Mouse (Mus musculus) cerebellum, postnatal 10 days (tissue): ENCODE data around the gene Socs2.
"Not testable (repeated sequence)": the region's sequence is repeated elsewhere in the genome, so short reads cannot be mapped to it uniquely, and the experiment has no call there.

Source experiments
- DNase-seq, 2 experiments: peaks; one replicate each; pipeline ENCODE4 v3.0.0; 2021; ENCODE audit warnings: mixed read lengths in 2 of 2

Socs2 gene

DNA sequence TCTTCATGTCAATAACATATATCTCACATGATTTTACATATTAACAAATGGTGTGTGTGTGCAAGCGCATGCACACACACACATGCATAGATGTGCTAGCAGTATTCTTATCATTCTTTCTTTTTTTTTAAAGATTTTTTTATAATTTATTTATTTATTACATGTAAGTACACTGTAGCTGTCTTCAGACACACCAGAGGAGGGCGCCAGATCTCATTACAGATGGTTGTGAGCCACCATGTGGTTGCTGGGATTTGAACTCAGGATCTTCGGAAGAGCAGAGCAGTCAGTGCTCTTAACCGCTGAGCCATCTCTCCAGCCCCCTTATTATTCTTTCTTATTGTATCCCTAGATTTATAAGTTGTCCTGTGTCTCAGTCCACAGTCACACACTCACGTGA is 27.2 kb downstream of the Socs2 start:
- DNase-seq: not testable (repeated sequence)

DNA sequence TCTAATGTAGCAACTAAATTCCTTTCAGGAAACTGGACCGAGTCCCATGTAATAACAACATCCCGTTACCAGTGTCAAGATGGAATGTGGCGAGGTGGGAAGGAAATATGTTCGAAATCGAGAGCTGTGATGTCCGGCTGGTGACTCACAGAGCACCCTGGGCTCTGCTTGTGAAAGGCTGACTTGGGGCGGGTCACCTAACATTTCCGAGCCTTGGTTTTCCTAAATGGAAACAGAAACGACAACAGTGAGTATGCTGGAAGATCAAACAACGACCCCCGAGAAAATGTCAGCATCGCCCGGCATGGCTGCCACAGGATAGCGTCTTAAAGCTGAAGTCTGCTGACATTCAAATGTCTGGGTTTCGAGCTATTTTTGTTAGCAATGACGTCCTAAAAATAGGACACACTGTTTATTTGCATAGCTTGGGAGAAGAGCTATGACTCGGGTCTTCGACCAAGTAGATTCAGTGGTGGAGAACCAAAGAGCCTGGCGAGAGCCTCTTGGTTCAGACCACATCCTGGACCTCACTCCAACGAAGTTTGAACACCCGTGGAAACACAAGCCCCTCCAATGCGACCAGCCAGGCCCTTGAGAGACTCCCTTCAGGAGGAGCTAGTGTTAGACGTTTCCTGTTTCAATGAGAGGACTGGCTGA is 28.0 kb downstream of the Socs2 start:
- no peak for DNase-seq

DNA sequence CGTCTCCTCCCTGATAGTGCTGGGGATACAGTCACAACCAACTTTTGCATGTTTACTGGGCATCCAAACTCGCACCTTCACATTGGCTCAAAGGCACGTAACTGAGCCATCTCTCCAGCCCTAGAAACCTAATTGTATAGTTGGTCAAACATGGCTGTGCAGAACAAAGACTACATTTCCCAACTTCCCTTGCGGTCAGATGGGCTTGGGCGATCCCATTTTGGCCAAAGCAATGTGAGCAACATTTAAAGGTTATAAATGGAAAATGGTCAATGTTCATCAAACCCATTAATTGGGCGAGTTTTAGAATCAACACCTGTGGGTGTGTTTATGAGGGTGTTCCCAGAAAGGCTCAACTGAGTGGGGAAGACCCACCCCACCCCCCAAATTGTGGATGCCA is 30.5 kb downstream of the Socs2 start:
- no peak for DNase-seq

DNA sequence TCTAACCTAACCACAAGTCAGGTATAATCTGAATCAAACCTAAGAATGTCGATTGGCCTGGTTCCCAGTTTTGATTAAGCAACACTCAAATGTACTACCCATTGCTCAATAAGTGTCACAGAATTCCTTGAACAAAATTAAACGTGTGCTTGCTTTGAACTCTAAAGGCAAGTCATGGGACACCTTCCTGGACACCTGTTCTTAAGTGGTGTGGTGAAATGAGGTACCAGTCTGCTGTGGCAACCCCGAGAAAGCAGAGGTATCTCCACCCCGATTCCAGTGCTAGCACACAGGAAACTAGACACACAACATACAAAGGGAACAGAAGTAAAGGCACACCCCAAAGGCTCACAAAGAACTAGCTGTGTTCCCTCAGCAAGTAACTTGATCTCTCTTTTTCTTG is 31.2 kb downstream of the Socs2 start:
- DNase-seq: no peak

DNA sequence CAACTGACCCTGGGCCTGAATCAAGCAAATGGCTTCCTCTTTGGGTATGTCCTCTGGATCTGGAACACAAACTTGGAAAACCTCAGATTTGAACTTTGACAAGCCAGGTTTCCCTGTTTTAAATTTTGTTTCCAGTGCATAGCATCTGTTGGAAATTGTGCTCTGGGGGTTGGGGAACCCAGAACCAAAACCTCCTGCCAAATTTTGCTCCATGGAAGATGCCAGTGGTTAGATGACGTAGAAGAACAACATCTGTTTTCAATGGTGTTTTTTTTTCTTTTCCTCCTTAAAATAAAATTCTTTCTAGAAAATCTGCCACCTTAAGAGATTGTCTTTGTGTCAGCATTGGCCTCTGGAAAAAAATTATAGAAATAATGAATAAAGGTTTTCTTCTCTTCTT is 31.9 kb downstream of the Socs2 start:
- no peak for DNase-seq

DNA sequence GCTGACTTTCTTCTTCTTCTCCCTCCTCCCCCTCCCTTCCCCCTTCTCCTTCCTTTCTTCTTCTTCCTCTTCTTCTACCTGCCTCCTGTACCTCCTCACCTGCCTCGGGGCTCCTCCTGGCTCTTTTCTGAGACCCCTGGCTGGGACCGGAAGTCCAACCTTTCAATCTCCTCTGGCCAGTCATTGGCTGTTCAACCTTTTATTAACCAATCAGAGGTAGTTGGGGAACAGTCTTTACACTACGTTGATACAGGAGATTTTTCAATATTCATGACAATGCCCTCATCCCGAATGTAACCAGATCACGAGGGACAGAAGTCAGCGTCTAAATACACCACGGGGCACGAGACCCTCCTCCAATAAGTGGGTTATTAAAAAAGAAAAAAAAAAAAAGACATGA is 32.5 kb downstream of the Socs2 start:
- no peak for DNase-seq

DNA sequence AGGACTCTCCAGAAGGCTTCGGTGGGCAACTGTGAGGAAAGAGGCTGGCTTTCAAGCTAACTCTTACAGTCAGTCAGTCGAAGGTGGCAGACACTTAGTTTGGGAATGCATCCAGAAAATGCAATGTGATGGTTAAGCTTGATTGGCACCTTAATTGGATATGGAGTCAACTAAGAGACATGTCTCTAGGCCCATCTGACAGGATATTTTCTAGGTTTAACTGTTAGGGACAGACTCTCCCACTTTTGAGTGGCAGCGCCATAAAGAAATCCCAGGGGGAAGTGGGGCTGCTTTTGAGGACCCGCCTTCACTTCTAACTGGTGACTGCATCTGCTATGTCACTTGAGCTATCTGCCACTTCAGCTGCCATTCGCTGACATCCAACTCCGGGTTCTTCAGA is 43.6 kb downstream of the Socs2 start:
- DNase-seq: no peak

DNA sequence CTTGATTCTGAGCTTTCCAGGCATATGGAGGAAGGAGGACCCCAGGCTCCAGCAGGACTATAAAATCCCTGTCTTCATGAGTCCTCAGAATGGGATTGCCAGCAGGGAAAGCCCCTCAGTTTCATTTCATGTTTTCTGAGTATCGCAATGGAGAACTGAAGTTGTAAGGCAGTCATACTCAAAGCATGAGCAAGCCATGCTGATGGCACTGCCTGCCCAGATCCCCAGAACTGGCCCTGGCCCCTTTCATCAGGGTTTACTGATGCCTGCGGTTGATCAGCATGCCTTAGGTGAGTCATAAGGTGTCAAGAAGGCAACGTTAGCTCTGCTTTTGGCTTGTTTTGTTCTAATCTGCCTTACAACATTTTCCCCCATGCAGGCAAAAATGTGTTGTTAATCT is 45.0 kb downstream of the Socs2 start:
- no peak for DNase-seq

DNA sequence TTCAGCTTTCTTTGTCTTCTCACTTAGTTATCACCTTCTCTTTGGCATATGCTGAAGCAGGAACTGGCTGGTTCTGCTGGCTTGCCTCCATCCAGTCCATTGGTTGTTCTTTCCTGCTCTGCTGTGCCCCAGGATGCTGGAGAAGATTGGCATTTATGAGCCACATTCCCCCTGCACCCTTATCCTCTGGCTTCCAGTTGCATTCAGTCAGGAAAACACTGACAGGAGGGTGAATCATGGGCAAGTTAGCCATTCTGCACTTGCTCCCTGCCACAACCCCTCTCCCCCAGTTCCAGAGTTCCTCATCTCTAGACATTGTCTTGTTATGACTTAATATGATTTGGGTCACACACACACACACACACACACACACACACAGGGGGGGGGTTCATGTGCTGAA is 47.8 kb downstream of the Socs2 start:
- DNase-seq: no peak

DNA sequence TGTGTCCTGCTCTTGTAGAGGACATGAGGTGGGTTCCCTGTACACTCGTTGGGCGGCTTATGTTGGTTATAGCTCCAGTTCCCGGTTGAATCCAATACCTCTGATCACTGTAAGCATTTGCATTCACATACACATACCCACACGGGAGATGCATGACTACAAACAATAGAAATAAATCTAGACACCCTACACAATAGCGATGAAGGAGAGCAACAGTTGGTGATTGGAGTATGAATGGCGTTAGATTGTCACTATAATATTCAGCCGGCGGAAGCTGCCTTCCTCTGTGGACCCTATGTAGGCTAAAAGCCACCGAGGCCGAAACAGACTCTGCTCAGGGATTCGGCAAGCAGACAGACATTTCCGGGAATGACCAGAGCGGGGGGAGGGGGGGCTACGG is 48.8 kb downstream of the Socs2 start:
- DNase-seq: no peak

DNA sequence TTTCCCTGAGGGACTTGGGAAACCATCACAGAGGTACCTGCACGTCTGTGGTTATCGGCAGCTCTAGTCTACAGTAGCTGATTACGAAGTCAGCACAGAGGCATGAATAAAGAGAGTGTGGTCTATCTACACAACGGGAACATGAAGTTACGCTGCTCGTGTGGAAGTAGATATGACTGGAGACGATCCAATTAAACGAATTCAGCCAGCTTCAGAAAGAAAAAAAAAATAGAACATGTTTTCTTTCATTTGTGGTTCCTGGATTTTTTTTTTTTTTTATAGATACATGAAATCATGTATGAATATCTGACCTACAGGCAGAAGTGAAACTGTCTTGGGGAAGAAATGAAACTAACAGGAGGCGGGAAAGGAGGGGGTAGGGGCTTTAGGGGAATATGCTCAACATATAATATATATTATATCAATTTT is 49.3 kb downstream of the Socs2 start:
- no peak for DNase-seq

DNA sequence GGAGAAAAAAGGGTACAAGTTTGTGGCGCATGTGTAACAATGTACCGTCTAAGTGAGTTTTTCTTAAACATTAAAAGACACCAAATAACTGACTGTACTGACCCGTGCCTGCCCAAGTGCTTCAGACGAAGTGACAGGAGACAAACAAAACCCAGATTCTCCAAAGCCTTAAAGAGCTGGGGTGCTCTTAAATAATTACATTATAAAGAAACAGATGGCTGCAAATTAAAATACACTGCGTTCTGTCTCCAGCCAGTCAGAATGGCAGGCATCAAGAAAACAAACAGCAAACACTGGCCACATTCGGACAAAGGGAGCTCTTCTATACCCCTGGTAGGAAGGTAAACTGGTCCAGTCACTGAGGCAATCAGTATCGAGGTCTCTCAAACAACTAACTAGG is 49.7 kb downstream of the Socs2 start:
- DNase-seq: no peak

DNA sequence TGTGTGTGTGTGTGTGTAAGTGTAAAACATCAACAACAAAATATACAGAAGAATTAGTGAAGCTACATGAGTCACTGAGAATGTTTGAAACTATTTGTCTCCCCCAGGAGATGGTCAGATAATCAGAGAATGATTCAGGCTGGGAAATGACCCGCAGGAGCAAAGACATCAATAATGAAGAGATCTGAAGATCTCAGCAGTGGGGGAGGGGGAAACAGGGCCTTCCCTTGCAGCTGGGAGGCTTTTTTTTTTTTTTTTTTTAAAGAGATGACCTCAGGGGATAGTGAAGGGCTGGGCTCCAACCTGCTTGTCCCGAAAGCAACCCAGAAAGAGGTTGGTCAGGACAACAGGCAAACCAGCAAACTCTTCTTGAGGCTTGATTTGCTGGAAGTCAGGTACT is 54.7 kb downstream of the Socs2 start:
- no peak for DNase-seq

DNA sequence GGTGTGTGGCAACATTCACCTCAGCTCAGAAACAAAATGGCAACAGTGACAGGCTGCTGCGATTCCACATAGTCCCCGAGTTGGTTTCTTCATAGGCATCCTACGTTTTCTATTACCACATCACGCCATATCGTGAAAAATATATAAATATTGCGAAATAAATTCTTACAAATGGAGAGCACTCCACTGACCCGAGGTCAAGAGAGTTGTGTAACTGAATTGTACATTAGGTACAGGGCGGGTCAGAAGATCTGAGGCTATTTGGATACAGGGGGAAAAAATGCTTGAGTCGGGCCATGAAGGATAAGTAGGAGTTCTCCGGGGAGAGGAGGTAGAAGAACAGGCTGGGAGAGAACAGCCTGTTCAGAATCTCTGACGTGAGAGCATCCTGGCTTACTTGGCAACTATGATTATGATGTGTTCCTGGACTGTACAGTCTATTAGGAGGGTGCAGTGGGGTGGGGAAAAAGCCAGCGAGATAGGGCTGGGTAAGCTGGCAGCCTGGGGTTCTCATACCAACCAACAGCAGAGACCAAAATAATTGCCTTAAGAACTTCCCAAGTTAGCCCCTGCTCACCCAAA is 55.6 kb downstream of the Socs2 start:
- DNase-seq: no peak

DNA sequence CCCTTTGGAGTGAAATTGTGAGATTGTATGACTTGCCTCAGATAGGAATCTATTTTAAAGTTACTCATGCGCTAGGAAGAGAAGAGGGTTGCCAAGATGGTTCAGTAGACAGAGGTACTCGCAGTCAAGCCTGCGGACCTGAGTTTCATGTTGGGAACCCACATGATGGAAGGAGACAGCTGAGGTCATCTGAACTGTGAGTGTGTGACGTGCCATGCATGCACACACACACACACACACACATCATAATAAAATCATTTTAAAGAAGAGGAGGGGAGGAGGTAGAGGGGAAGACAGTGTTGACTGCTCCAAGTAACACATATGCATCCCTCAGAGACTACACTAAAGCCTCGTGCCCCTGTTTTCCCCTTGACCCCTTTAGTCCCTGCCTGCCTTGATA is 56.9 kb downstream of the Socs2 start:
- no peak for DNase-seq

DNA sequence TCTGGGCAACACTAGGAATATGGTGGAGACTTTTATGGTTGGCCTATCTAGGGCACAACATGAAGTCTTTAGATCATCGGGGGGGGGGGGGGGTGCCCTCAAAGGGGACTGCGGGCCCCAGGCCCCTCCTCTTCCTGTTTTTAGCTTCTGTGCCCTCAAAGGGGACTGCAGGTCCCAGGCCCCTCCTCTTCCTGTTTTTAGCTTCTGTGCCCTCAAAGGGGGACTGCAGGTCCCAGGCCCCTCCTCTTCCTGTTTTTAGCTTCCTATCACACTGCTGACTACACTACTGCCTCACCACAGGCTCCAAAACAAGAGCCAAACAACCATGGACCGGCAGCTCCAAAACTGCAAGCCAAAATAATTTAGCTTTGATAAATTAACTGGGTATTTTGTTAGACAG is 59.3 kb downstream of the Socs2 start:
- DNase-seq: no peak

DNA sequence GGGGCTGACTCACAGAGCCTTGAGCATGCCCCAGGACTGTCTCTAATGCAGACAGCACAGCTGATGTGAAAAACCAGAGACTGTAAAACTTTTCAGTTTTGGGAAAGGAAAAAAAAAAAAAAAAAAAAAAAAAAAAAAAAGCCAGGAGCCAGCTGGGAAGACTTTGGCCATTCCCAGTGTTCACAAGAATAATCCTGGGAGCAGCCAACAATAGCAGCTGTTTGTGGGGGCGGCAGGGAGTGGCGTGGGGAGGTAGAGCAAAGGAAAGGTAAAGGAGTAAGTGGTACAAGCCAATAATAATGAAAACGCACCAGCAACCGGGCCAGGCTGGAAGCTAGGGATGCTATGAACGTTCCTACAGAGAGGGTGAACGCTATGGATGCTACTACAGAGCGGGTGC is 60.3 kb downstream of the Socs2 start:
- DNase-seq: no peak

DNA sequence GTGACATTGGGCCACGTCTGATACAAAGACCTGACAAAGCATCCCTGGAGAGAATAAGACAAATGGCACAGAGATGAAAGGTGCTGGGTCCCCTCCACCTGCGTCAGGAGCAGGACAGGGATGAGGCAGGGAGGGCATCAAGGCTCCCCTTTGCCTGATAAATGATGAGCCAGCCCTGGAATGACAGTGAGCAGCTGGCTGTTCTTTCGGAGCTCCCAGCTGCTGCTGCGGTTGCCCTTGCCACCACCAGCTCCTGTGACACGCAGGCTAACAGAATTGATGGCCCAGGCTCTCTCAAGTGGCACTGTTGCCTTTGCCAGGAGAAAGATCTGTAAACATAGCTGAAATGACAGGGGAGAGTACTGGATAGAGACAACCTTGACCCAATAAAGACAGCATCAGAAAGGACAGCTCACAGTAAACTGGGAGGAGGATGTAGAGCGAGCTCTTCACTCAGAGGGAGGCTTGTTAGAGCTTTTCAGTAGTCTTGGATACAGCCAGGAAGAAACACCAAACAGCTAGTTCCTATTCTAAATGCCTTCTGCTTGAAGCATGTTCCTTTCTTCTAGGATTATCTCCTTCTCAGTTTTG is 61.2 kb downstream of the Socs2 start:
- no peak for DNase-seq

DNA sequence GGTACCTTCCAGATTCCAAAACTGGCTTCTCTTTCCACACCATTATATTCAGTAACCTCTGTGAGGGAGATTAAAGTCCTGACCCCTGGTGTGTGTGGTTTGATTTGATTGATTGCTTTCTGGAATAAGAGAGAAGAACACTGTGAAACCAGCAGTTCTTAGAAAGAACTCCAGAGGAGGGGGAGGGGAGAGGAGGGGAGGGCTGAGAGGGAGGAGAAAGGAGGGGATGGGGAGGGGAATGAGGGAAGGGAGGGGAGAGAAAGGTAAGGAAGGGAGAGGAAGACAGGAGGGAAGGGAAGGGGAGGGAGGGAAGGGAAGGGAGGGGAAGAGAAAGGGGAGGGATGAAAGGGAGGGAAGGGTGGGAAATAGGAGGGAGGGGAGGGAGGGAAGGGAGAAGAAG is 62.3 kb downstream of the Socs2 start:
- no peak for DNase-seq

DNA sequence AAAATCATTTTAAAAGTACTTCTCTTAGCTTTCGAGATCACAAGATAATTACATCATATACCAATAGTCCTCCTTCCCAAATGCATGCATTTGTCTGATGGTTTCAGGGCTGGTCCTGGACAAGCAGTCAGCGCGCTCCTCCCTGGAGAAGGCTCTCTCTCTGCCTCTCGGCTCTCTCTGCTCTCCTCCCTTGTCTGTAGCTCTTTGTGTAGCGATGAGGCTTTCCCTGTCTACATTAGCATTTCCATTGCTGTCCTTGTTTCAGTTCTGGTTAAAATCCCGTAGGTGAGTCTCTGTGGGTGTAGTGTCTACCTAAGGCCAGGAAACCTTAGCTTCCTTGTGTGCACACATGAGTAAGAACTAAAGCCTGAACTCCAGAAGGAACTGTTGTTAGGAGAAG is 62.9 kb downstream of the Socs2 start:
- no peak for DNase-seq

DNA sequence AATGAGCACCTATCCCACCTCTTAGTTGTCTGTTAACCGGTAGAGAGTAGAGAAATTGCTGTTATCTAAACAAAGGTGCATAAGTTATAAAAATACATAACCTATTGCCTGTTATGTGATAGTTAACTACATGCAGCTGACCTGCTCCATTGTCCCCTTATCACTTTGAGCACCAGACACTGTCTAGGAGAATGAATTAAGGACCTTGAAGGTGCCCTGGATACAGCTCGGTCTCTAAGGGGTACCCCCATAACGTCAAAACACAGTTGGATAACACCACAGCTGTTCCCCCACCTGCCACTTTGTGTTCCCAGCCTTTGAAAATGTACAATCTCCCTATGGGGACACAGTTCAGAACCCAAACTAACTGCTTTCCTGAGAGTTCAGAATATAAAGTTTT is 68.5 kb downstream of the Socs2 start:
- no peak for DNase-seq

DNA sequence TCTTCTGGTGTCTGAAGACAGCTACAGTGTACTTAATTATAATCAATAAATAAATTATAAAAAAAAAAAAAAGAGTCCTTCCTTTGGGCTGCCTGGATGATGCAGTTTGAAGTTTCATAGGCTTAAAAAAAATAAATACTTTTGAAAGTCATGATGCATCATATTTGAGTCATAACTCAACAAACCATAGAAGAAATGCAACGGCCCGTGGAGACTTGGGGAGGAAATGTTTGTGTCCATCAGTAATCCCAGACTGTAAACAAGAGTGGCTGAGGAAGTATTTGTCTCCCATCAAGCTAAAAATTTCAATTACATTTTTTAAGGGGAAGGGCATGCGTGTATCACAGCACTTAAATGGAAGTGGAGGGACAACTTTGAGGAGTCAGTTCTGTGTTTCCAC is 69.2 kb downstream of the Socs2 start:
- DNase-seq: no peak

DNA sequence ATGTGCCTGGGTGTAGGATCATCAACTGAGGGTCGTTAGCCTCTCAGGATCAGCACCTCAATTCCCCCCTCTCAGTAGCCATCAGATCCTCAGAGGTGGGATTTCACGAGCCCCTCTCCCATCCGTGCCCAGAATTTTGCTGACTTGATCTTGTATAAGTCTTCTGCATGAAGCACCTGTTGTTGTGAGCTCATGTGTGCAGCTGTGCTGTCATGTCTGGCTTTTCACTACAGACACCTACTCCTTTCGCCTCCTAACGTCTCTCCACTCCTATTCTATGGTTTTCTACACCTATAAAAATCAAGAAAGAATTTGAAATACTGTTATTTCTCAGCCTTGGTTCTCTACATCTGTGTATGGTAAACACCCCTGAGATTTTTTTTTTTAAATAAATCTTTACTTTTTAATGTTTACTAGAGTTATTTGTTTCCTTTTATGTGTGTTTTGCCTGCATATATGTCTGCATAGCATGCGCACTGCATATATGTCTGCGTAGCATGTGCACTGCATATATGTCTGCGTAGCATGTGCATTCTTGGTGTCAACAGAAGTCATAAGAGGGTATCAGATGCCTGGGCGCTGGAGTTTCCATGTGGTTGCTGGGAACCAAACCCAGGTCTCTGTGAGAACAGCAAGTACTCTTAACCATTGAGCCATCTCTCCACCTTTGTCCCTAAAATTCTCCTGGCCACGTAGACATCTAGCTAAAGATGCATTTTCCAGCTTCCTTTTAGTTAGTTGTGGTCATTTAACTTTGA is 74.0 kb downstream of the Socs2 start:
- DNase-seq: no peak

DNA sequence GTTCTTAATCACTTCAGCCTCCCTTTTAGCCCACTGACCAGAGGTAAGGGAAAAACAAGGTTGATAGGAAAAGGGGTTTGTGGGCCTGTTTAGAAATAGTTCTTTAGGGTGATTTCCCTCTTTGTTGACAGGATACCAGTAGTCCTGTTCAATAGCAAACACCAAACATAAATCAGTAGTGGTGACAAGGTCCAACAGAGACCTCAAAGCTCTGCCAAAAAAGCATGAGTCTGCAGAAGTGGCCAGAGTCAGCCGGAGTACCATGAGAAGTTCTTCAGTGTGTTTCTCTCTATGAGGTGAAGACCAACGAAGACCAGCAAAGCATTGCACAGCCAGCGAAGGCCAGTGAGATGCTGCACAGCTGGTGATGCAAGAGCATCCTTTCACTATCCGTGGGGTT is 76.3 kb downstream of the Socs2 start:
- DNase-seq: no peak
